Mouse (Mus musculus): ENCODE measurements around the gene Sptlc2. TPM values are rescaled to one million over a fixed set of nuclear protein-coding genes. Genes with fewer than 3 reads are reported as not detected.

Sptlc2 gene
- polyA plus RNA-seq, 1 experiment: 35.0 TPM

DNA sequence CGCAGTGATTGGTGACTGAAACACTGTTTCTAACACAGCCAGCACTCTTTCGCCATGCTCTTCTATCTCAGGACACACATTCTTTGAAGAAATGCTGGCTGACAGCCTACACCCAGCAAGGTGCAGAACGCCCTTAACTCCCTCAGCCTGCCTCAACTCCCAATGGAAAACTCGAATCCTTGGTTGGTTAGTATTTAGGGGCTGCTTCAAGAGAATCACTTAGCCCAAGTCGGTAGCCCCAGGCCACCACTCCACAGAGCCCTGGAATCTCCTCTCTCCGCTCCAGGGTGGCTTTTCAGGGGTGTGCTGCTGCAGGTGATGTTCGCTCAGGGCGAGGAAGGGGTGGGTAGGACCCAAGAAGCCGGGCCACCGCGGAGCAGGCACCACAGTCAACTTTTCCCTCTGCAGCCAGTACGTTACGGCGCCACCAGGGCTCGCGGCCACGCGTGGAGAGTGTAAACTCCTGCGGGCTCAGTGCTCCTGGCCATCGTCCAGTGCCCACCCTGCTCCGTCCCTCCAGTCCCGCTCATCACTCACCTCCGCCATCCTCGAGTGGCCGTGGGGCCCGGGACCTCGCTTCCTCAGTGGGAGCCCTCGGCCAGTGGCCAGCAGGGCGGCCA is 89.0 kb downstream of the Sptlc2 start:
- TF ChIP-seq CTCF (conservative IDR thresholded peaks at IDR 0.05; ENCODE audit: insufficient read depth, insufficient read length, low read depth, low read length) (no peak), POLR2A (IDR thresholded peaks at IDR 0.05; ENCODE audit: low read depth, low read length) (no peak)
- WGBS: 14% methylated on average over 29 of the region's 29 CpGs
- Histone ChIP-seq H3K27me3 (replicated peaks; ENCODE audit: control insufficient read depth, insufficient read depth, low read length) (0 out of 2 replicates have a peak, but pooled peaks cover 1% of the 10 kb centered on the region), H3K27ac (ENCODE audit: insufficient read depth, low read depth, low read length) (no peak overlapping the region), H3K36me3 (ENCODE audit: control insufficient read depth, insufficient read depth, low read length) (no peaks in the 10 kb centered on the region), H3K4me1 (ENCODE audit: control insufficient read depth, insufficient read depth, low read length) (no peaks in the 10 kb centered on the region), H3K4me3 (ENCODE audit: insufficient read depth, low read depth, low read length) (peak overlapping the region; percentile 45)
- no peak for DNase-seq

DNA sequence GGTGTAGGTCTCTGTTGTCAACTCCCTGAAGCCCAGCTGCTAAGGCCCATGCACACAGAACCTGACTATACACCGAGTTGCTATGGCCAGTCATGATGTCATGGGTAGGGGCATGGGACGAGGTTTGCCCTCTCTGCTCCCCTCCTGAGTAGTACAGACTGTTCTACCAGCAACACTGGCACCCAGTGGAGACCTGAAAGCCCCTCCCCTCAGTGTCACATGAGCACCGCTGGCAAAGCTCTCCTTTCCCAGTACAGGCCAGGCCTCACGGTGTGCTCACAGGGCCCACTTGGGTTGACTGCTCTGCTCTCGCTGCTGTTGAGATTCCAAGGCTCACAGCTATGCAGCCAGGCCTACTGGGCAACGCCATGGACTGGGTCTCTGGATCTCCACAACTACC is 94.2 kb downstream of the Sptlc2 start:
- no peaks in the 10 kb centered on the region for H3K36me3 ChIP-seq (ENCODE audit: control insufficient read depth, insufficient read depth, low read length)
- H3K27ac ChIP-seq (ENCODE audit: insufficient read depth, low read depth, low read length): no peak overlapping the region
- 0 out of 2 replicates have a peak, but pooled peaks cover 1% of the 10 kb centered on the region for H3K27me3 ChIP-seq (replicated peaks; ENCODE audit: control insufficient read depth, insufficient read depth, low read length)
- no peak overlapping the region for H3K4me3 ChIP-seq (ENCODE audit: insufficient read depth, low read depth, low read length)
- no peak for DNase-seq
- H3K4me1 ChIP-seq (ENCODE audit: control insufficient read depth, insufficient read depth, low read length): no peaks in the 10 kb centered on the region
- 69% methylated on average over 6 of the region's 6 CpGs for WGBS
- TF ChIP-seq CTCF (conservative IDR thresholded peaks at IDR 0.05; ENCODE audit: insufficient read depth, insufficient read length, low read depth, low read length): no peak
- no peak for TF ChIP-seq POLR2A (IDR thresholded peaks at IDR 0.05; ENCODE audit: low read depth, low read length)

DNA sequence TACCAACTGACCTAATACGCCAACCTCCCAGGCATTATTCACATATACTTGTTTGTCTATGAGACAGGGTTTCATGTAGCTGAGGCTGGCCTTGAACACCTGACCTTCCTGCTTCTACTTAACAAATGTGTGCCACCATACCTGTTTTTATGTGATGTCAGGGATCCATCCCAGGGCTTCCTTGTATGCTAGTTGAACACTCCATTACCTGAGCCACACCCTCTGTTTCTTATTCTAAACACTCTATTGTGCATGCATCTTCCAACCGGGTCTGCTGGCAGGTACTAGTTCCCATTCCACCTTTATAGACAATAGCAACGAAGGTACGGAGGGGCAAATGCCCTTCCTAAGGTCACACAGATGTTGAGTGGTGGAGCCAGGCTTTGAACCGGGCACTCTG is 99.1 kb downstream of the Sptlc2 start:
- DNase-seq: no peak
- H3K4me3 ChIP-seq (ENCODE audit: insufficient read depth, low read depth, low read length): no peak overlapping the region
- H3K27ac ChIP-seq (ENCODE audit: insufficient read depth, low read depth, low read length): no peak overlapping the region
- WGBS: 91% methylated on average over 5 of the region's 5 CpGs
- no peaks in the 10 kb centered on the region for H3K27me3 ChIP-seq (replicated peaks; ENCODE audit: control insufficient read depth, insufficient read depth, low read length)
- no peak for TF ChIP-seq CTCF (conservative IDR thresholded peaks at IDR 0.05; ENCODE audit: insufficient read depth, insufficient read length, low read depth, low read length)
- no peak for TF ChIP-seq POLR2A (IDR thresholded peaks at IDR 0.05; ENCODE audit: low read depth, low read length)
- no peaks in the 10 kb centered on the region for H3K4me1 ChIP-seq (ENCODE audit: control insufficient read depth, insufficient read depth, low read length)
- H3K36me3 ChIP-seq (ENCODE audit: control insufficient read depth, insufficient read depth, low read length): no peaks in the 10 kb centered on the region

DNA sequence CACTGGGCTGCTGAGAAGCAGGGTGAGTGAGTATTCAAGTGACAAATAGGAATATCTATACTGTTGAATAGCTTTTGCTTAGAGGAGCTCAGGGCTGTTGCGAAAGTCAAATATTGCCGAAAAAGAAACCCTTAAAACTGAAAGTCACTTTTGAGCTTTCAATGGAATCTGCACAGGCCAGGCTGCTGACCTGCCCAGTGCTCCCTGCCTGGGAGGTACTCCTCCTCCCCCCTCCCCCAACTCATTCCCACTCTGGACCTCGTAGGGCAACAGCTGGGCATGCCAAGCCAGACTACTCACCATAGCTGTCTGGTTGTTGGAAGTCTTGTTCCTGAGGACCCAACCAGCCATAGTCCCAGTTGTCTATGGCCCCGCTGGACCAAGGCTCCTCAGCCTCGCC is 103.4 kb downstream of the Sptlc2 start:
- H3K4me3 ChIP-seq (ENCODE audit: insufficient read depth, low read depth, low read length): no peak overlapping the region
- H3K27me3 ChIP-seq (replicated peaks; ENCODE audit: control insufficient read depth, insufficient read depth, low read length): no peaks in the 10 kb centered on the region
- no peak overlapping the region for H3K27ac ChIP-seq (ENCODE audit: insufficient read depth, low read depth, low read length)
- 88% methylated on average over 5 of the region's 5 CpGs for WGBS
- DNase-seq: no peak
- H3K36me3 ChIP-seq (ENCODE audit: control insufficient read depth, insufficient read depth, low read length): no peaks in the 10 kb centered on the region
- no peak for TF ChIP-seq CTCF (conservative IDR thresholded peaks at IDR 0.05; ENCODE audit: insufficient read depth, insufficient read length, low read depth, low read length)
- TF ChIP-seq POLR2A (IDR thresholded peaks at IDR 0.05; ENCODE audit: low read depth, low read length): no peak
- no peaks in the 10 kb centered on the region for H3K4me1 ChIP-seq (ENCODE audit: control insufficient read depth, insufficient read depth, low read length)

DNA sequence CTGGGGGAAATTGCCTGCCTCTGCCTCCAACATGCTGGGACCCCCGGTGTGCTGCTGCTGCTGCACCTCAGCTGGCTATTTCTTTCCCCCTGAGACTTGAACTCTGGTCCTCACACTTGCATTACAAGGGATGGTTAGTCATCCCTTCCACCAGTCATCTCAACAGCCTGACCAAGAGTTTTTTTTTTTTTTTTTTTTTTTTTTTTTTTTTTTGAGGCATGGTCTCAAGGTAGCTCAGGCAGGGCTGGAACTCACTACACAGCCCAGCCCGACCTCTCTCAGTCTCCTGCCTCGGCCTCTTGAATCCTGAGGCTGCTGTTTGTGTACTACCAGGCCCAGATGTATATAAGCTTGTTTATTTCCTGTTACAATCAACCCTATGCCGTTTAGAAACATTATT is 103.9 kb downstream of the Sptlc2 start:
- Histone ChIP-seq H3K27ac (ENCODE audit: insufficient read depth, low read depth, low read length) (no peak overlapping the region), H3K27me3 (replicated peaks; ENCODE audit: control insufficient read depth, insufficient read depth, low read length) (no peaks in the 10 kb centered on the region), H3K36me3 (ENCODE audit: control insufficient read depth, insufficient read depth, low read length) (no peaks in the 10 kb centered on the region), H3K4me3 (ENCODE audit: insufficient read depth, low read depth, low read length) (no peak overlapping the region), H3K4me1 (ENCODE audit: control insufficient read depth, insufficient read depth, low read length) (no peaks in the 10 kb centered on the region)
- TF ChIP-seq CTCF (conservative IDR thresholded peaks at IDR 0.05; ENCODE audit: insufficient read depth, insufficient read length, low read depth, low read length) (no peak), POLR2A (IDR thresholded peaks at IDR 0.05; ENCODE audit: low read depth, low read length) (no peak)
- DNase-seq: no peak
- 71% methylated on average over 4 of the region's 4 CpGs for WGBS

DNA sequence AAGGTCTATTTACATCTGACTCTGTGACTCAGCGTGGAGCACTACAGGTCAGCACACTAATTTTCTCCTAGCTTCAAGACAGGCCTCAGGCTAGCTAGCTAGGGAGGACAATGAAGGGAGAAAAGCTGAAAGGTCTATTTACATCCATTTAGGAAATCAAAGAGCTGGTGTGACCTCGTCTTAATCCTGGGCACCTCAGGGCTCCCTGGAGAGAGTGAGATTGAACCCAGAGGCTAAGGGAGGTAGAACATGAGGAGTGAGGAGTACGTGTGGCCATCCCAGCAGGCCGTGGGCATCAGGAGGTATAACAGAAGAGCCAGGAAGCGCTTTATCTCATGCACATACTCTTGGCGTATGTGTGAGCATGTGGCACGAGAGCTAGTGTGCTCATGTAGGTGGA is 104.4 kb downstream of the Sptlc2 start:
- 90% methylated on average over 7 of the region's 7 CpGs for WGBS
- DNase-seq: no peak
- no peak overlapping the region for H3K4me3 ChIP-seq (ENCODE audit: insufficient read depth, low read depth, low read length)
- no peaks in the 10 kb centered on the region for H3K27me3 ChIP-seq (replicated peaks; ENCODE audit: control insufficient read depth, insufficient read depth, low read length)
- TF ChIP-seq POLR2A (IDR thresholded peaks at IDR 0.05; ENCODE audit: low read depth, low read length): no peak
- no peak for TF ChIP-seq CTCF (conservative IDR thresholded peaks at IDR 0.05; ENCODE audit: insufficient read depth, insufficient read length, low read depth, low read length)
- no peaks in the 10 kb centered on the region for H3K36me3 ChIP-seq (ENCODE audit: control insufficient read depth, insufficient read depth, low read length)
- no peaks in the 10 kb centered on the region for H3K4me1 ChIP-seq (ENCODE audit: control insufficient read depth, insufficient read depth, low read length)
- H3K27ac ChIP-seq (ENCODE audit: insufficient read depth, low read depth, low read length): no peak overlapping the region

DNA sequence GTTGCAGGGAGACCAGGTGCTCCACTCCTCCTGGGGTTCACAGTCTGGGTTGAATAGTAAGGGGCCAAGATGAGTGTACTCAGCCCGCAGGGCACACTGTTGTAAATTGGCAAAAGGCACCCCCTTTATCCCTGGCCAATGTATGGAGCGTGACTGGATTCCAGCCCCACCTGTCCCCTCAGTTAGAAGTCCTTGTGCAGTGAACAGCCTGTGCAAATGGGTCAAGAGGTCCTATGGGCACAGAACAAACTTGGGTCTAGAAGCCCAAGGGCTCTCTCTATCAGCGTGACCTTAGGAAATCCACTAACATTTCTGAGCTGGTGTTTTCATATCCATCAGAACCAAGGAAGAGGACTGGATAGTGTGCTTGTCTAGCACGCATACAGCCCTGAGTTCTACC is 105.4 kb downstream of the Sptlc2 start:
- no peaks in the 10 kb centered on the region for H3K36me3 ChIP-seq (ENCODE audit: control insufficient read depth, insufficient read depth, low read length)
- TF ChIP-seq POLR2A (IDR thresholded peaks at IDR 0.05; ENCODE audit: low read depth, low read length) (no peak), CTCF (conservative IDR thresholded peaks at IDR 0.05; ENCODE audit: insufficient read depth, insufficient read length, low read depth, low read length) (no peak)
- no peak overlapping the region for H3K4me3 ChIP-seq (ENCODE audit: insufficient read depth, low read depth, low read length)
- no peak for DNase-seq
- no peaks in the 10 kb centered on the region for H3K27me3 ChIP-seq (replicated peaks; ENCODE audit: control insufficient read depth, insufficient read depth, low read length)
- H3K4me1 ChIP-seq (ENCODE audit: control insufficient read depth, insufficient read depth, low read length): no peaks in the 10 kb centered on the region
- WGBS: 97% methylated on average over 4 of the region's 4 CpGs
- H3K27ac ChIP-seq (ENCODE audit: insufficient read depth, low read depth, low read length): no peak overlapping the region

Data from kidney, adult 2 months (tissue).